Mouse (Mus musculus) ES-E14 (cell line): ENCODE data around the gene Hoxd9. TPM values are rescaled to one million over a fixed set of nuclear protein-coding genes. Genes with fewer than 3 reads are reported as not detected.

ENCODE experiments used
- DNase-seq: peaks from one replicate; pipeline ENCODE4 v3.0.0-alpha.2; 2013; ENCODE audit warnings: low read depth, low spot score
- H3K27ac ChIP-seq: 2 replicates; pipeline ENCODE4 v1.5.1; 2012; ENCODE audit warnings: low read depth, mild to moderate bottlenecking, low read length, moderate library complexity, mixed read lengths; ENCODE audit not compliant: poor library complexity, insufficient read depth, severe bottlenecking
- H3K36me3 ChIP-seq: 2 replicates; pipeline ENCODE4 v1.6.1; 2012; ENCODE audit warnings: mild to moderate bottlenecking, low read length, moderate library complexity, mixed read lengths; ENCODE audit not compliant: control insufficient read depth, poor library complexity, insufficient read depth, severe bottlenecking
- H3K4me1 ChIP-seq, 2 experiments: fragments of 150-350 bp in 1 of 2; sonication (generic) in 1 of 2; 2 replicates each; pipeline ENCODE4 v1.6.1; 2012; ENCODE audit warnings: low read length in 2 of 2, mild to moderate bottlenecking in 1 of 2, mixed read lengths in 1 of 2; ENCODE audit not compliant: control insufficient read depth in 2 of 2, insufficient read depth in 2 of 2, poor library complexity in 1 of 2
- H3K4me3 ChIP-seq, 2 experiments: fragments of 150-350 bp in 1 of 2; sonication (generic) in 1 of 2; 2 replicates each; pipeline ENCODE4 v1.5.1; 2012; ENCODE audit warnings: low read length in 2 of 2, low read depth in 1 of 2, mild to moderate bottlenecking in 1 of 2, mixed read lengths in 1 of 2; ENCODE audit not compliant: insufficient read depth in 1 of 2, poor library complexity in 1 of 2, severe bottlenecking in 1 of 2
- H3K9ac ChIP-seq: 2 replicates; pipeline ENCODE4 v1.6.1; 2012; ENCODE audit warnings: low read depth, mild to moderate bottlenecking, low read length, mixed read lengths; ENCODE audit not compliant: poor library complexity, insufficient read depth, severe bottlenecking
- H3K9me3 ChIP-seq: fragments of 150-350 bp; sonication (generic); 2 replicates; pipeline ENCODE4 v1.6.1; 2012; ENCODE audit warnings: low read depth, mild to moderate bottlenecking, low read length; ENCODE audit not compliant: control insufficient read depth, insufficient read depth
- CHD2 ChIP-seq: IDR thresholded peaks from 2 replicates; pipeline ENCODE4 v1.6.1; 2014; ENCODE audit warnings: mild to moderate bottlenecking, low read depth, low read length, inconsistent platforms
- HCFC1 ChIP-seq: IDR thresholded peaks from 2 replicates; pipeline ENCODE4 v1.6.1; 2012; ENCODE audit warnings: low read length, inconsistent platforms, borderline replicate concordance; ENCODE audit not compliant: insufficient read depth
- MAFK ChIP-seq: IDR thresholded peaks from 2 replicates; pipeline ENCODE4 v1.6.1; 2014; ENCODE audit warnings: mild to moderate bottlenecking, low read depth, low read length, inconsistent platforms; ENCODE audit not compliant: insufficient read depth
- ZC3H11A ChIP-seq: IDR thresholded peaks from 2 replicates; pipeline ENCODE4 v1.6.1; 2012; ENCODE audit warnings: low read depth, mild to moderate bottlenecking, inconsistent platforms, low read length, borderline replicate concordance
- ZNF384 ChIP-seq: IDR thresholded peaks from 2 replicates; pipeline ENCODE4 v1.6.1; 2012; ENCODE audit warnings: low read depth, low read length, inconsistent platforms
- in situ Hi-C, 2 experiments: fragments of 600-800 bp; cut with MboI; formaldehyde crosslinking; loops; one replicate each; pipeline ENCODE4 v1.15.1; 2025; ENCODE audit warnings: low sequenced_read_pairs in 2 of 2, inconsistent platforms in 1 of 2; ENCODE audit not compliant: unreplicated experiment in 2 of 2
- total RNA-seq: library from RNA; depleted of rRNA; stranded (reverse); fragments of 300-350 nt; gene quantifications from 2 replicates; pipeline ENCODE4 v1.2.3, GENCODE M21; 2012

Gene Hoxd9
- total RNA-seq, 1 experiment: 0.76 TPM

GRCm38 (mm10) chr2:74691995-74692807 is 5.3 kb upstream of the Hoxd9 start:
- in situ Hi-C loops: loop anchor here in 1 of 2 experiments (5.0 to 25.0 kb wide), 2 partner anchors 45 to 895 kb away; no protein-coding TSS in a partner anchor
- Histone ChIP-seq H3K9ac (no peak overlapping the region), H3K36me3 (no peaks in the 10 kb centered on the region), H3K27ac (no peak overlapping the region), H3K4me3 (no peak overlapping the region), H3K4me1 (peaks cover 0 to 1% of the 10 kb centered on the region in 2 experiments; a peak in 1 of 4 replicates), H3K9me3 (no peaks in the 10 kb centered on the region)
- TF ChIP-seq ZNF384 (no peak), MAFK (no peak), HCFC1 (no peak), CHD2 (no peak), ZC3H11A (no peak)
- no peak for DNase-seq

GRCm38 (mm10) chr2:74692808-74693431 is 4.6 kb upstream of the Hoxd9 start:
- Histone ChIP-seq H3K9ac (no peak overlapping the region), H3K27ac (no peak overlapping the region), H3K9me3 (no peaks in the 10 kb centered on the region), H3K4me1 (peaks cover 0 to 1% of the 10 kb centered on the region in 2 experiments; a peak in 1 of 4 replicates), H3K4me3 (no peak overlapping the region), H3K36me3 (no peaks in the 10 kb centered on the region)
- DNase-seq: no peak
- in situ Hi-C loops: loop anchor here in 1 of 2 experiments (5.0 to 25.0 kb wide), 2 partner anchors 44 to 894 kb away; no protein-coding TSS in a partner anchor
- TF ChIP-seq ZNF384: no peak
- no peak for TF ChIP-seq CHD2
- TF ChIP-seq HCFC1: no peak

- Histone ChIP-seq H3K4me1 (peaks cover 0 to 1% of the 10 kb centered on the region in 2 experiments; a peak in 1 of 4 replicates), H3K4me3 (no peak overlapping the region), H3K36me3 (no peaks in the 10 kb centered on the region), H3K9ac (no peak overlapping the region), H3K27ac (no peak overlapping the region), H3K9me3 (no peaks in the 10 kb centered on the region)
- DNase-seq: no peak
- in situ Hi-C loops: loop anchor here in 1 of 2 experiments (5.0 to 25.0 kb wide), 2 partner anchors 44 to 894 kb away; no protein-coding TSS in a partner anchor
- TF ChIP-seq ZC3H11A: no peak
- no peak for TF ChIP-seq MAFK
- TF ChIP-seq HCFC1: no peak
- no peak for TF ChIP-seq ZNF384
- TF ChIP-seq CHD2: no peak
Measured at GRCm38 (mm10) chr2:74693432-74693827, 4.1 kb upstream of the Hoxd9 start.

GRCm38 (mm10) chr2:74694066-74694465 is 3.5 kb upstream of the Hoxd9 start:
- DNase-seq: no peak
- H3K27ac ChIP-seq: no peak overlapping the region
- in situ Hi-C loops: loop anchor here in 1 of 2 experiments (5.0 to 25.0 kb wide), 2 partner anchors 43 to 893 kb away; no protein-coding TSS in a partner anchor
- TF ChIP-seq ZC3H11A: no peak
- no peak for TF ChIP-seq HCFC1
- TF ChIP-seq ZNF384: no peak
- TF ChIP-seq MAFK: no peak
- TF ChIP-seq CHD2: no peak
- peaks cover 0 to 3% of the 10 kb centered on the region in 2 experiments; a peak in 1 of 4 replicates for H3K4me1 ChIP-seq
- no peak overlapping the region for H3K4me3 ChIP-seq
- no peak overlapping the region for H3K9ac ChIP-seq
- H3K9me3 ChIP-seq: no peaks in the 10 kb centered on the region
- H3K36me3 ChIP-seq: no peaks in the 10 kb centered on the region
